Mouse (Mus musculus) olfactory bulb, adult 2 months (tissue): ENCODE measurements around the gene Atg13.

Experiments used
- CTCF ChIP-seq: fragments of 200-500 bp; IDR thresholded peaks from 2 replicates; pipeline ENCODE4 v1.5.1; 2012; ENCODE audit warnings: low read depth, mild to moderate bottlenecking, low read length, moderate library complexity; ENCODE audit not compliant: insufficient read depth
- POLR2A ChIP-seq: fragments of 200-500 bp; IDR thresholded peaks from 2 replicates; pipeline ENCODE4 v1.6.1; 2012; ENCODE audit warnings: mild to moderate bottlenecking, low read depth, low read length, moderate library complexity; ENCODE audit not compliant: insufficient read depth

GRCm38 (mm10) chr2:91674895-91675294, 35.5 kb downstream of the Atg13 start:
- no peak for TF ChIP-seq POLR2A
- TF ChIP-seq CTCF, result no peak
